13 mouse cellular contexts compared by ENCODE assay signal in the genomic region with DNA sequence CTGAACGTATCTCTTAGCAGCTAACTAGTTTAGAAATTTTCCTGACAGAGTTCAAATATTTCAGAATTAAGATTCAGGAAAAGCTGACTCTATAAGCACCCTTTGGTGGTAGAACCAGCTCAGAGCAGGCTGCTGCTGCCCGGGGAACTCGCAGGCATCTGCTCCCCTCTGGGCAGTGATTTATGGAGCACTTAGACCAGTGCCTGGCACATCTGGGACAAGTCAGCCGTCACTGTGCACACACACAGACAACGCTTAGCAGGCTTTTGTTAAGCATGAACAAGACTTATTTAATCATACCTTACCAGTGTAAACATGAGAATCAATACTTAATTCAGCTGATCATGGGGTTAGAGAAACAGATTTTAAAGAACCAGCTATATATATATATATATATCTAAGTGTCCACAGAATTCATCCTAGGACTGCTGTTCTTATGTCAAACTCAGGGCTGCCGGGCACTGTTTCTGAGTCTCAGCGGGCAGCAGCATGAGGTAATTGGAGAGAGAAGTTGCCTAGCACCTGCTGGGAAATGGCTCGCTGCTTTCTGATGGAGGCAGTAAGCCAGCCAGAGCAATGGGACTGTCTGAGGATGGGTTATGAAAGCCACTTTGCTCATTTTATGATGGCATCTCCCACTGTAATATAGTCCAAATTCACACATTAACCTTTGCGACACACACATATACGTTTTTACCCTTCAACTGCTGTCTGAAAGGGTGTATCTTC. TPM values are rescaled to one million over a fixed set of nuclear protein-coding genes. Genes with fewer than 3 reads are reported as not detected.
A peak's percentile ranks its signal among the peaks of the same experiment; 100 is the strongest.
DNase-seq lines count a peak whose midpoint lies in the region; ATAC-seq and TF ChIP-seq lines count a peak whose summit lies in the region.
"Had no signal": no experiment of that assay in that cellular context is flagged by ENCODE, and none has a peak within 500 bp of the region (broad histone marks: within the 10 kb centered on the region; RNA-seq: fewer than 3 reads in every experiment).

No protein-coding gene starts in this region.

- no peaks in the 10 kb centered on the region for H3K27me3 ChIP-seq in kidney, postnatal 0 days (ENCODE audit: insufficient read depth, low read length)
- H3K27me3 ChIP-seq in neural tube, embryonic 11.5 days (ENCODE audit: control insufficient read depth, insufficient read depth, low read length): no peaks in the 10 kb centered on the region
- H3K27me3 ChIP-seq: liver, embryonic 13.5 days had no signal

- no peak overlapping the region for H3K4me2 ChIP-seq in kidney, postnatal 0 days (ENCODE audit: low read length)
- H3K4me2 ChIP-seq in neural tube, embryonic 11.5 days (ENCODE audit: low read depth): no peak overlapping the region
- H3K4me2 ChIP-seq: liver, embryonic 13.5 days had no signal

- 30% methylated on average over 10 of the region's 10 CpGs for WGBS in kidney, postnatal 0 days
- 34% methylated on average over 10 of the region's 10 CpGs for WGBS in neural tube, embryonic 11.5 days

- H3K4me3 ChIP-seq in kidney, postnatal 0 days (replicated peaks; ENCODE audit: low read depth, low read length): no peak overlapping the region
- H3K4me3 ChIP-seq in neural tube, embryonic 11.5 days (ENCODE audit: low read depth, low read length): no peak overlapping the region
- H3K4me3 ChIP-seq: liver, embryonic 13.5 days had no signal

- DNase-seq in cerebellum, adult 18-20 months: peak; percentile 38 to 42
- peak; percentile 24 for DNase-seq in kidney, postnatal 0 days (ENCODE audit: low spot score)
- DNase-seq in kidney, postnatal 25 days: no peak
- DNase-seq in cerebellum, postnatal 36 days: peak; percentile 37 to 44
- DNase-seq in neural tube, embryonic 11.5 days (ENCODE audit: low spot score): peak; percentile 28
- no peak for DNase-seq in yolk sac, embryonic 10.5 days (ENCODE audit: low spot score)
- DNase-seq: heart, postnatal 4 days; kidney, postnatal 10 days; liver, embryonic 13.5 days; lung, postnatal 4 days had no signal

- H3K9me3 ChIP-seq in kidney, postnatal 0 days (replicated peaks; ENCODE audit: low read length): no peaks in the 10 kb centered on the region
- H3K9me3 ChIP-seq in neural tube, embryonic 11.5 days (ENCODE audit: control insufficient read depth, low read length): no peaks in the 10 kb centered on the region
- H3K9me3 ChIP-seq: liver, embryonic 13.5 days had no signal

- H3K27ac ChIP-seq in kidney, postnatal 0 days: no peak overlapping the region
- H3K27ac ChIP-seq in neural tube, embryonic 11.5 days (ENCODE audit: low read depth, low read length): 0 out of 2 replicates have a peak overlapping the region, but pooled peaks have one; percentile 17
- H3K27ac ChIP-seq: liver, embryonic 13.5 days had no signal

- no peak for ATAC-seq in cerebellum, adult (ENCODE audit: insufficient number of reproducible peaks, low FRiP score, low TSS enrichment)
- no peak for ATAC-seq in kidney, postnatal 0 days (replicated peaks; ENCODE audit: low FRiP score, low read depth)
- ATAC-seq in neural tube, embryonic 11.5 days (ENCODE audit: insufficient read depth, low FRiP score, low TSS enrichment): no peak
- ATAC-seq in erythroid progenitor cell, adult 5-6 weeks (replicated peaks; ENCODE audit: low FRiP score, poor library complexity, severe bottlenecking): no peak

- no peaks in the 10 kb centered on the region for H3K4me1 ChIP-seq in kidney, postnatal 0 days (replicated peaks; ENCODE audit: insufficient read depth, low read length)
- H3K4me1 ChIP-seq in neural tube, embryonic 11.5 days (ENCODE audit: control insufficient read depth, insufficient read depth, low read length): peaks cover 7% of the 10 kb centered on the region; the same call in 1 of the 2 replicates
- H3K4me1 ChIP-seq: liver, embryonic 13.5 days had no signal

- H3K9ac ChIP-seq in kidney, postnatal 0 days (ENCODE audit: low read depth, low read length): no peak overlapping the region
- H3K9ac ChIP-seq in neural tube, embryonic 11.5 days (ENCODE audit: low read length): no peak overlapping the region
- H3K9ac ChIP-seq: liver, embryonic 13.5 days had no signal

- no peaks in the 10 kb centered on the region for H3K36me3 ChIP-seq in kidney, postnatal 0 days (ENCODE audit: insufficient read depth, low read length)
- no peaks in the 10 kb centered on the region for H3K36me3 ChIP-seq in neural tube, embryonic 11.5 days (ENCODE audit: control insufficient read depth, insufficient read depth, low read length)
- H3K36me3 ChIP-seq: liver, embryonic 13.5 days had no signal

- no peak for TF ChIP-seq CTCF in kidney, postnatal 0 days (IDR thresholded peaks at IDR 0.05; ENCODE audit: low read depth)

RNA-seq across cellular contexts. Expression of gene Tjp1, which starts 14.0 kb away (rescaled TPM):
- 25.8 and 28.3 TPM in 2 replicates for polyA plus RNA-seq in kidney, postnatal 0 days (2015; fragmentation: Nextera tagmentation; extraction: Ambion mirVana)
- polyA plus RNA-seq in neural tube, embryonic 11.5 days (2014; fragmentation: Nextera tagmentation; extraction: Ambion mirVana): 24.6 and 27.8 TPM in 2 replicates
- 5.4 and 5.8 TPM in 2 replicates for total RNA-seq in erythroid progenitor cell, adult 5-6 weeks (2015; ENCODE audit: low replicate concordance)
- total RNA-seq in erythroid progenitor cell, adult 5-6 weeks (2017; ENCODE audit: low replicate concordance): 7.6 and 12.0 TPM in 2 replicates
- total RNA-seq: MEL had no signal

Comparison
In these comparisons a context has a peak if more than half of its experiments do, and no peak if none do; other contexts are left out.
1. DNase-seq: peak in cerebellum, adult 18-20 months (2 of 2), kidney, postnatal 0 days (single experiment), cerebellum, postnatal 36 days (2 of 2) and neural tube, embryonic 11.5 days (single experiment); none in kidney, postnatal 25 days (0 of 2) and yolk sac, embryonic 10.5 days (single experiment).